Mouse (Mus musculus) neural tube, embryonic 14.5 days (tissue): Measurements from ENCODE around the gene Tlk1. TPM values are rescaled to one million over a fixed set of nuclear protein-coding genes. Genes with fewer than 3 reads are reported as not detected.
A peak's percentile ranks its signal among the peaks of the same experiment; 100 is the strongest.

Experiments
- ATAC-seq: fragments of 200-750 bp; cut with Nextera tagmentation; 2 replicates; pipeline ENCODE4 v1.8.0; 2017; ENCODE audit warnings: low read depth, mild to moderate bottlenecking, moderate TSS enrichment, moderate library complexity
- H3K27ac ChIP-seq: fragments of 300-500 bp; sonication (generic); 2 replicates; pipeline ENCODE4 v1.5.1; 2014; ENCODE audit warnings: low read depth, mild to moderate bottlenecking, control low read depth, low read length, moderate library complexity, mixed read lengths
- H3K27me3 ChIP-seq: fragments of 300-500 bp; sonication (generic); 2 replicates; pipeline ENCODE4 v1.6.1; 2014; ENCODE audit warnings: low read length; ENCODE audit not compliant: control insufficient read depth, insufficient read depth
- H3K36me3 ChIP-seq: fragments of 300-500 bp; sonication (generic); 2 replicates; pipeline ENCODE4 v1.6.1; 2014; ENCODE audit warnings: low read length, mixed read lengths; ENCODE audit not compliant: control insufficient read depth, insufficient read depth
- H3K4me1 ChIP-seq: fragments of 300-500 bp; sonication (generic); 2 replicates; pipeline ENCODE4 v1.6.1; 2014; ENCODE audit warnings: low read length; ENCODE audit not compliant: control insufficient read depth, insufficient read depth
- H3K4me2 ChIP-seq: fragments of 300-500 bp; sonication (generic); 2 replicates; pipeline ENCODE4 v1.6.1; 2014; ENCODE audit warnings: mild to moderate bottlenecking, low read depth, low read length, control low read depth
- H3K4me3 ChIP-seq: fragments of 300-500 bp; sonication (generic); 2 replicates; pipeline ENCODE4 v1.5.1; 2014; ENCODE audit warnings: low read depth, low read length, control low read depth, mixed read lengths
- H3K9ac ChIP-seq: fragments of 300-500 bp; sonication (generic); replicated peaks from 2 replicates; pipeline ENCODE4 v1.6.1; 2014; ENCODE audit warnings: low read depth, mild to moderate bottlenecking, control low read depth, low read length, mixed read lengths
- H3K9me3 ChIP-seq: fragments of 300-500 bp; sonication (generic); 2 replicates; pipeline ENCODE4 v1.6.1; 2016; ENCODE audit warnings: low read length; ENCODE audit not compliant: control insufficient read depth
- WGBS: fragments of 180-500 bp; shearing (Covaris S2); extraction: QIAGEN DNeasy Blood & Tissue Kit; methylation state at CpG from one replicate; pipeline ENCODE4 v1.1.7; 2014; 5-methylcytosine and 5-hydroxymethylcytosine counted together
- polyA plus RNA-seq: library from polyadenylated mRNA; unstranded; fragments of >200 nt; fragmentation: Nextera tagmentation; extraction: Ambion mirVana; gene quantifications from 2 replicates; pipeline ENCODE4 v1.2.1, GENCODE M21; 2014

Tlk1 gene
- polyA plus RNA-seq = 27.6 and 28.2 TPM in 2 replicates

GRCm38 (mm10) chr2:70825371-70826051 is at the start of gene Tlk1:
Tlk1 (minus strand) TSS chr2:70825728.
- Histone ChIP-seq H3K36me3 (no peaks in the 10 kb centered on the region), H3K4me3 (peak within 1 kb of the TSS; percentile 86), H3K27ac (peak within 1 kb of the TSS; percentile 99), H3K9ac (peak within 1 kb of the TSS; percentile 90), H3K4me1 (peaks cover 6% of the 10 kb centered on the region; the same call in 1 of the 2 replicates), H3K9me3 (no peaks in the 10 kb centered on the region), H3K27me3 (no peaks in the 10 kb centered on the region), H3K4me2 (peak within 1 kb of the TSS; percentile 49)
- peak; percentile 87 for ATAC-seq
- WGBS = under 1% methylated on average over 34 of the region's 118 CpGs

GRCm38 (mm10) chr2:70875129-70875528 is 49.6 kb upstream of the Tlk1 start:
- 85% methylated on average over 4 of the region's 4 CpGs for WGBS
- H3K9ac ChIP-seq = no peak overlapping the region
- H3K27me3 ChIP-seq = no peaks in the 10 kb centered on the region
- ATAC-seq = no peak
- no peaks in the 10 kb centered on the region for H3K4me1 ChIP-seq
- no peak overlapping the region for H3K4me3 ChIP-seq
- H3K36me3 ChIP-seq = no peaks in the 10 kb centered on the region
- H3K9me3 ChIP-seq = no peaks in the 10 kb centered on the region
- no peak overlapping the region for H3K4me2 ChIP-seq
- H3K27ac ChIP-seq = no peak overlapping the region

- Histone ChIP-seq H3K36me3 (no peaks in the 10 kb centered on the region), H3K27ac (no peak overlapping the region), H3K27me3 (no peaks in the 10 kb centered on the region), H3K4me2 (no peak overlapping the region), H3K4me3 (no peak overlapping the region), H3K9me3 (no peaks in the 10 kb centered on the region), H3K4me1 (no peaks in the 10 kb centered on the region), H3K9ac (no peak overlapping the region)
- ATAC-seq = no peak
- WGBS = 84% methylated on average over 5 of the region's 5 CpGs
Measured at GRCm38 (mm10) chr2:70873168-70873567, 47.6 kb upstream of the Tlk1 start.

- WGBS = 54% methylated on average over 8 of the region's 8 CpGs
- H3K4me3 ChIP-seq = no peak overlapping the region
- no peak for ATAC-seq
Measured at GRCm38 (mm10) chr2:70871466-70872022, 46.0 kb upstream of the Tlk1 start.

GRCm38 (mm10) chr2:70870819-70871218 is 45.3 kb upstream of the Tlk1 start:
- Histone ChIP-seq H3K4me3 (no peak overlapping the region), H3K36me3 (no peaks in the 10 kb centered on the region), H3K4me2 (no peak overlapping the region), H3K27ac (no peak overlapping the region), H3K27me3 (no peaks in the 10 kb centered on the region), H3K4me1 (no peaks in the 10 kb centered on the region), H3K9ac (no peak overlapping the region), H3K9me3 (no peaks in the 10 kb centered on the region)
- ATAC-seq = no peak
- WGBS = 40% methylated on average over 6 of the region's 6 CpGs

More at GRCm38 (mm10) chr2:70871466-70872022, 46.0 kb upstream of the Tlk1 start:
- no peaks in the 10 kb centered on the region for H3K36me3 ChIP-seq
- H3K27ac ChIP-seq = no peak overlapping the region
- no peak overlapping the region for H3K4me2 ChIP-seq
- H3K4me1 ChIP-seq = no peaks in the 10 kb centered on the region
- no peaks in the 10 kb centered on the region for H3K9me3 ChIP-seq
- no peaks in the 10 kb centered on the region for H3K27me3 ChIP-seq
- H3K9ac ChIP-seq = no peak overlapping the region

- Histone ChIP-seq H3K9ac (no peak overlapping the region), H3K36me3 (no peaks in the 10 kb centered on the region), H3K4me3 (no peak overlapping the region), H3K9me3 (no peaks in the 10 kb centered on the region), H3K4me1 (no peaks in the 10 kb centered on the region), H3K27me3 (no peaks in the 10 kb centered on the region), H3K27ac (no peak overlapping the region), H3K4me2 (no peak overlapping the region)
- 84% methylated on average over 3 of the region's 3 CpGs for WGBS
- ATAC-seq = no peak
Measured at GRCm38 (mm10) chr2:70869116-70869515, 43.6 kb upstream of the Tlk1 start.

GRCm38 (mm10) chr2:70867231-70867630 is 41.7 kb upstream of the Tlk1 start:
- no peak overlapping the region for H3K9ac ChIP-seq
- ATAC-seq = no peak
- H3K4me1 ChIP-seq = no peaks in the 10 kb centered on the region
- no peaks in the 10 kb centered on the region for H3K36me3 ChIP-seq
- H3K27ac ChIP-seq = no peak overlapping the region
- no peaks in the 10 kb centered on the region for H3K27me3 ChIP-seq
- H3K9me3 ChIP-seq = no peaks in the 10 kb centered on the region
- WGBS = 75% methylated on average over 3 of the region's 3 CpGs
- H3K4me3 ChIP-seq = no peak overlapping the region
- no peak overlapping the region for H3K4me2 ChIP-seq

GRCm38 (mm10) chr2:70862881-70863280 is 37.4 kb upstream of the Tlk1 start:
- Histone ChIP-seq H3K27me3 (no peaks in the 10 kb centered on the region), H3K36me3 (no peaks in the 10 kb centered on the region), H3K4me1 (no peaks in the 10 kb centered on the region), H3K9ac (no peak overlapping the region), H3K4me3 (no peak overlapping the region), H3K27ac (no peak overlapping the region), H3K9me3 (no peaks in the 10 kb centered on the region), H3K4me2 (no peak overlapping the region)
- no peak for ATAC-seq
- WGBS = 86% methylated on average over 5 of the region's 5 CpGs

- H3K9ac ChIP-seq = no peak overlapping the region
- H3K4me3 ChIP-seq = no peak overlapping the region
- no peaks in the 10 kb centered on the region for H3K4me1 ChIP-seq
- H3K27ac ChIP-seq = no peak overlapping the region
- 97% methylated on average over 4 of the region's 4 CpGs for WGBS
- no peaks in the 10 kb centered on the region for H3K27me3 ChIP-seq
- ATAC-seq = no peak
- H3K9me3 ChIP-seq = no peaks in the 10 kb centered on the region
- H3K36me3 ChIP-seq = no peaks in the 10 kb centered on the region
- H3K4me2 ChIP-seq = no peak overlapping the region
Measured at GRCm38 (mm10) chr2:70859740-70860139, 34.2 kb upstream of the Tlk1 start.
